Mouse (Mus musculus): ENCODE data around the gene Kl. TPM values are rescaled to one million over a fixed set of nuclear protein-coding genes. Genes with fewer than 3 reads are reported as not detected.

The Kl gene
- total and polyA plus RNA-seq, 3 experiments, result not detected

- no peaks in the 10 kb centered on the region for H3K4me1 ChIP-seq (ENCODE audit: control insufficient read depth in 1 of 2, insufficient read depth in 2 of 2)
- in situ Hi-C loops (cut with MboI; ENCODE audit: low pct_ligation_motif_present, low pct_unique_long_range_greater_than_20kb, low sequenced_read_pairs), result no loop called here
- H3K27me3 ChIP-seq (replicated peaks), result no peaks in the 10 kb centered on the region
- no peak overlapping the region for H3K4me2 ChIP-seq (ENCODE audit: insufficient read depth, low read depth, poor library complexity, severe bottlenecking)
- no peak overlapping the region for H3K27ac ChIP-seq (ENCODE audit: insufficient read depth, low read depth)
- H3K9ac ChIP-seq (ENCODE audit: insufficient read depth, low read depth), result no peak overlapping the region
- H3K79me2 ChIP-seq (replicated peaks; ENCODE audit: control insufficient read depth, extremely low read depth, insufficient read depth, poor library complexity, severe bottlenecking), result no peaks in the 10 kb centered on the region
- peak in 1 of 2 experiments; percentile 16; a peak in 1 of 4 replicates for TF ChIP-seq CTCF (conservative IDR thresholded peaks at IDR 0.05 in 1 of 2, IDR thresholded peaks at IDR 0.05 in 1 of 2; ENCODE audit: low read depth in 2 of 2, low read length in 2 of 2)
- no peak for TF ChIP-seq HCFC1 (IDR thresholded peaks at IDR 0.05; ENCODE audit: low read depth, low read length)
- H3K4me3 ChIP-seq (replicated peaks in 1 of 3; ENCODE audit: low read depth in 2 of 3, low read length in 2 of 3, poor library complexity in 1 of 3), result no peak overlapping the region
- peaks cover 2% of the 10 kb centered on the region for H3K9me3 ChIP-seq (replicated peaks; ENCODE audit: low read length)
- no peak for DNase-seq (ENCODE audit: extremely low read depth)
- no peaks in the 10 kb centered on the region for H3K36me3 ChIP-seq (replicated peaks in 1 of 2; ENCODE audit: control insufficient read depth in 1 of 2, insufficient read depth in 1 of 2, low read length in 1 of 2)
- dilution Hi-C loops (cut with MboI; ENCODE audit: extremely low pct_ligation_motif_present, extremely low pct_unique_long_range_greater_than_20kb, low sequenced_read_pairs), result no loop called here
Measured at GRCm38 (mm10) chr5:150967925-150968324, 15.5 kb downstream of the Kl start.

- in situ Hi-C loops (cut with MboI; ENCODE audit: low pct_ligation_motif_present, low pct_unique_long_range_greater_than_20kb, low sequenced_read_pairs), result no loop called here
- no peaks in the 10 kb centered on the region for H3K27me3 ChIP-seq (replicated peaks)
- no peaks in the 10 kb centered on the region for H3K36me3 ChIP-seq (replicated peaks in 1 of 2; ENCODE audit: control insufficient read depth in 1 of 2, insufficient read depth in 1 of 2, low read length in 1 of 2)
Measured at GRCm38 (mm10) chr5:150970551-150970950, 18.1 kb downstream of the Kl start.

DNA sequence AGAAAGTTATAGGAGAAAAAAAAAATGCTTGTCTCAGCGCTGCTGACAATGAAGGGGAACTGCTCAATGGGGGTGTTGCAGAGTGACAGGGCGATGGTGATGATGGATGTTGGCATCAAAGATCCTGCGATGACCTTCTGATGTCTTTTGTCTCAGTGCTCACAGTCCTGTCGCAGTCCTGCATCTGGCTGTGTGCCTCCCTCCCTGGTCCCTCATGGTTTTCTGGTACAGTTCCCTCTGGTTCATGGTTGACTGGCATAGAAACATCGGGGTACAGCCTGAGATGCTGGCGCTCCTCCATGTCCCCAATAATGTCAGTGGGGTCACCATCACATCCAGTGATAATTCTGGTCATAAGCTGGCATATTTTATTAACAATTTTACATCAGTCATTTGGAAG is 18.7 kb downstream of the Kl start:
- Histone ChIP-seq H3K4me1 (ENCODE audit: control insufficient read depth in 1 of 2, insufficient read depth in 2 of 2) (no peaks in the 10 kb centered on the region), H3K36me3 (replicated peaks in 1 of 2; ENCODE audit: control insufficient read depth in 1 of 2, insufficient read depth in 1 of 2, low read length in 1 of 2) (no peaks in the 10 kb centered on the region), H3K9me3 (replicated peaks; ENCODE audit: low read length) (peaks cover 2% of the 10 kb centered on the region), H3K27ac (ENCODE audit: insufficient read depth, low read depth) (no peak overlapping the region), H3K4me2 (ENCODE audit: insufficient read depth, low read depth, poor library complexity, severe bottlenecking) (no peak overlapping the region), H3K79me2 (replicated peaks; ENCODE audit: control insufficient read depth, extremely low read depth, insufficient read depth, poor library complexity, severe bottlenecking) (no peaks in the 10 kb centered on the region), H3K9ac (ENCODE audit: insufficient read depth, low read depth) (no peak overlapping the region), H3K27me3 (replicated peaks) (no peaks in the 10 kb centered on the region), H3K4me3 (replicated peaks in 1 of 3; ENCODE audit: low read depth in 2 of 3, low read length in 2 of 3, poor library complexity in 1 of 3) (no peak overlapping the region)
- TF ChIP-seq MAX (IDR thresholded peaks at IDR 0.05; ENCODE audit: low read length) (no peak), HCFC1 (IDR thresholded peaks at IDR 0.05; ENCODE audit: low read depth, low read length) (no peak), GABPA (IDR thresholded peaks at IDR 0.05; ENCODE audit: insufficient replicate concordance, low read depth, low read length) (no peak), ETS1 (conservative IDR thresholded peaks at IDR 0.05; ENCODE audit: low read depth, low read length) (no peak), CTCF (conservative IDR thresholded peaks at IDR 0.05 in 1 of 2, IDR thresholded peaks at IDR 0.05 in 1 of 2; ENCODE audit: low read depth in 2 of 2, low read length in 2 of 2) (no peak), POLR2A (IDR thresholded peaks at IDR 0.05; ENCODE audit: low read depth, low read length) (no peak), IRF4 (IDR thresholded peaks at IDR 0.05; ENCODE audit: low read depth, low read length) (no peak), JUND (conservative IDR thresholded peaks at IDR 0.05; ENCODE audit: low read depth, low read length) (no peak), MAZ (IDR thresholded peaks at IDR 0.05; ENCODE audit: low read depth, low read length) (no peak), SMC3 (IDR thresholded peaks at IDR 0.05; ENCODE audit: low read depth, low read length) (no peak), EP300 (IDR thresholded peaks at IDR 0.05; ENCODE audit: low read length) (no peak), USF1 (IDR thresholded peaks at IDR 0.05; ENCODE audit: low read depth, low read length) (no peak), JUN (IDR thresholded peaks at IDR 0.05; ENCODE audit: insufficient read depth, low read depth, low read length) (no peak), SIN3A (IDR thresholded peaks at IDR 0.05; ENCODE audit: low read length) (no peak), MEF2A (IDR thresholded peaks at IDR 0.05; ENCODE audit: borderline replicate concordance, low read depth, low read length) (no peak)
- dilution Hi-C loops (cut with MboI; ENCODE audit: extremely low pct_ligation_motif_present, extremely low pct_unique_long_range_greater_than_20kb, low sequenced_read_pairs) (no loop called here), in situ Hi-C loops (cut with MboI; ENCODE audit: low pct_ligation_motif_present, low pct_unique_long_range_greater_than_20kb, low sequenced_read_pairs) (no loop called here)
- DNase-seq (ENCODE audit: extremely low read depth), result no peak

More at GRCm38 (mm10) chr5:150970551-150970950, 18.1 kb downstream of the Kl start:
- Histone ChIP-seq H3K9ac (ENCODE audit: insufficient read depth, low read depth) (no peak overlapping the region), H3K4me2 (ENCODE audit: insufficient read depth, low read depth, poor library complexity, severe bottlenecking) (no peak overlapping the region), H3K4me3 (replicated peaks in 1 of 3; ENCODE audit: low read depth in 2 of 3, low read length in 2 of 3, poor library complexity in 1 of 3) (no peak overlapping the region), H3K27ac (ENCODE audit: insufficient read depth, low read depth) (no peak overlapping the region), H3K9me3 (replicated peaks; ENCODE audit: low read length) (peaks cover 2% of the 10 kb centered on the region), H3K79me2 (replicated peaks; ENCODE audit: control insufficient read depth, extremely low read depth, insufficient read depth, poor library complexity, severe bottlenecking) (no peaks in the 10 kb centered on the region), H3K4me1 (ENCODE audit: control insufficient read depth in 1 of 2, insufficient read depth in 2 of 2) (no peaks in the 10 kb centered on the region)
- dilution Hi-C loops (cut with MboI; ENCODE audit: extremely low pct_ligation_motif_present, extremely low pct_unique_long_range_greater_than_20kb, low sequenced_read_pairs), result no loop called here
- DNase-seq (ENCODE audit: extremely low read depth), result no peak
- TF ChIP-seq ZNF384 (IDR thresholded peaks at IDR 0.05; ENCODE audit: low read depth, low read length), result no peak
- TF ChIP-seq KAT2A (IDR thresholded peaks at IDR 0.05; ENCODE audit: insufficient replicate concordance, low read length), result no peak
- no peak for TF ChIP-seq MAFK (IDR thresholded peaks at IDR 0.05; ENCODE audit: insufficient replicate concordance, low read length)
- TF ChIP-seq BHLHE40 (IDR thresholded peaks at IDR 0.05; ENCODE audit: low read depth, low read length), result no peak
- no peak for TF ChIP-seq CHD2 (IDR thresholded peaks at IDR 0.05; ENCODE audit: low read length)
- TF ChIP-seq IRF4 (IDR thresholded peaks at IDR 0.05; ENCODE audit: low read depth, low read length), result no peak
- no peak for TF ChIP-seq POLR2AphosphoS2 (IDR thresholded peaks at IDR 0.05; ENCODE audit: low read depth, low read length)
- no peak for TF ChIP-seq NELFE (IDR thresholded peaks at IDR 0.05; ENCODE audit: low read depth, low read length)
- TF ChIP-seq MEF2A (IDR thresholded peaks at IDR 0.05; ENCODE audit: borderline replicate concordance, low read depth, low read length), result no peak
- TF ChIP-seq CTCF (conservative IDR thresholded peaks at IDR 0.05 in 1 of 2, IDR thresholded peaks at IDR 0.05 in 1 of 2; ENCODE audit: low read depth in 2 of 2, low read length in 2 of 2), result no peak
- no peak for TF ChIP-seq RAD21 (IDR thresholded peaks at IDR 0.05; ENCODE audit: low read depth, low read length)
- no peak for TF ChIP-seq EP300 (IDR thresholded peaks at IDR 0.05; ENCODE audit: low read length)
- TF ChIP-seq PAX5 (IDR thresholded peaks at IDR 0.05; ENCODE audit: low read length), result no peak
- TF ChIP-seq MXI1 (IDR thresholded peaks at IDR 0.05; ENCODE audit: low read depth, low read length), result no peak
- TF ChIP-seq MAZ (IDR thresholded peaks at IDR 0.05; ENCODE audit: low read depth, low read length), result no peak
- TF ChIP-seq E2F4 (IDR thresholded peaks at IDR 0.05; ENCODE audit: insufficient replicate concordance, low read depth, low read length), result no peak
- TF ChIP-seq JUND (conservative IDR thresholded peaks at IDR 0.05; ENCODE audit: low read depth, low read length), result no peak
- TF ChIP-seq SIN3A (IDR thresholded peaks at IDR 0.05; ENCODE audit: low read length), result no peak
- no peak for TF ChIP-seq CHD1 (IDR thresholded peaks at IDR 0.05; ENCODE audit: low read depth, low read length)
